Mouse (Mus musculus) neutrophil, adult 5-6 weeks (primary cell): ENCODE data around the gene Mrpl14. TPM values are rescaled to one million over a fixed set of nuclear protein-coding genes. Genes with fewer than 3 reads are reported as not detected.

Source experiments
- ATAC-seq: fragments of 151-379, 151-347 bp; 2 replicates; pipeline ENCODE4 v1.8.0; 2017; ENCODE audit warnings: mild to moderate bottlenecking, moderate TSS enrichment; ENCODE audit not compliant: insufficient number of reproducible peaks, poor library complexity, low FRiP score, severe bottlenecking; ENCODE audit errors: extremely low read depth
- total RNA-seq: library from RNA; stranded (forward); fragments of 200-1000 nt; gene quantifications from 2 replicates; pipeline ENCODE4 v1.2.3, GENCODE M21; 2017

Gene Mrpl14
- 6.4 and 11.4 TPM in 2 replicates for total RNA-seq

- peak; percentile 59 for ATAC-seq
Measured at GRCm38 (mm10) chr17:45686093-45686619, at the start of gene Mrpl14. TSS of gene Mrpl14 (plus strand) at chr17:45686322.

- ATAC-seq, result no peak
Measured at GRCm38 (mm10) chr17:45638596-45639295, 47.4 kb upstream of the Mrpl14 start.

GRCm38 (mm10) chr17:45641981-45642380 lies 44.1 kb upstream of the Mrpl14 start:
- no peak for ATAC-seq

DNA sequence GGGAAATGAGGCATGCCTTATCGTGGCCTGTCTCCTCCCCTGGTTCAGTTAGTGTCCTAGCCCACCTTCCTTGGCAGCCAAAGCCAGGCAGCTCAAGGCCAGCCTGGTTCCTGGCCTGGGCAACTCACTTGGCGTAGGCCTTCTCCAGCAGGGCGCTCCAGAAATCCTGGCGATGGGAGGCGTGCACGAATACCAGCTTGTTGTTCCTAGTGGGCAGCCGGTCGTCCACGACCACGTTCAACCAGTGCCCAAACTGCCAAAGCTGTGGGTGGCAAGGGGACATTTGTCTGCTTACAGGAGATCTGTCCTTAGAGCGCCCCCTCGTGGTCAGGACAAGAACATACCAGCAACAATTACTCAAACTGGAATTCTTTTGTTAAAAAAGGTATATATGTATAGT lies 43.4 kb upstream of the Mrpl14 start:
- 0 out of 2 replicates have a peak, but pooled peaks have one; percentile 30 for ATAC-seq

DNA sequence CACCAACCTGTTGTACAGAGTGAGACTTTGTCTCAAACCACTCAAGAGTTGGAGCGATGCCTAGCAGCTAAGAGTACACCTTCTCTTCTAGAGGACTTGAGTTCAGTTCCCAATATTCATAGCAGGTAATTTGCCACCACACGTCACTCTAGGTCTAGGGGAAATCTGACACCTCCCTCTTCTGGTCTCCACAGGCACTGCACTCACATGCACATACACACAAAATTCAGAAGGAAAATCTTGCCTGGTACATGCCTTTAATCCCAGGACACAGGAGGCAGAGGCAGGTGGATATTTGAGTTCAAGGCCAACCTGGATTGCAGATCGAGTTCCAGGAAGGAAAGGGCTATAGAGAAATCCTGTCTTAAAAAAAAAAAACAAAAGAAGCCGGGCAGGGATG lies 41.9 kb upstream of the Mrpl14 start:
- no peak for ATAC-seq

GRCm38 (mm10) chr17:45653233-45653632 lies 32.9 kb upstream of the Mrpl14 start:
- no peak for ATAC-seq

GRCm38 (mm10) chr17:45655820-45656219 lies 30.3 kb upstream of the Mrpl14 start:
- ATAC-seq, result no peak

GRCm38 (mm10) chr17:45659225-45659624 lies 26.9 kb upstream of the Mrpl14 start, which contains the start of gene Capn11:
TSS of gene Capn11 (minus strand) at chr17:45659325.
- no peak for ATAC-seq

DNA sequence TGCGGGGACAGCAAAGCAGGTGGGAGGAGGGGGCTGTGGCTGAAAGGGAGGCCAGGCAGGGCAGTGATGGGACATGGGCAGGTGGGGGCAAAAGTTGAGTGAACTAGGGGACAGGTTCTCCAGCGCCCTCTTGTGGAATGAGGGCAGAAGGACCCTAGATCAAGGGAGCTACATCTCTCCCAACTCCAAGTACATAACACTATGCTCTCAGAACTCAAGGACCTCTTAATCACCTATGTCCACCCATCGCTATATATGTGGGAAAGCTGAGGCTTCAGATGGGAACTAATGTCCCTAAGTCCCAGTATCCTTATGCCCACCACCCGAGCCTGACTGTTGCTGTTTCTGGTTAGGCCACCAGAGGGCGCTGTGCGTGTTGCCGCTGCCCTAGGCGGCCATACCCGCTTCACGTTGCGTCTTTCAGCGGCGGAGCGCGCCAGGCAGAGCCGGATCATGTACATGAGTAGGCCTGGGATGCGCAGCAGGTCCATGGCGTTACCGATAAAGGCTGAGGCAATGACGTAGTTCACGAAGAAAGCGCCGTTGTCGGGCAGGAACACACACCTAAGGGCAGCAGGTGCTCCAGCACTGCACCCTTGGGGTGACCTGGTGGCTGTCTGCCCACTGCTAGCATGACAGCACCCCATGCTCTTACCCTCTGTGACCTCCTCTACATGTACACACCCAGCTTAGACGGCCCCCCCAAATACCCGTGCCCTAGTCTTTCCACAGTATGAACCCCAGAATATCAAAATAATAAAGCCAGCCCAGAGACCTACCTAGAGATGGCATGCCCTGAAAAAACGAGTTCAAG lies 22.8 kb upstream of the Mrpl14 start:
- ATAC-seq, result peak; percentile 39

GRCm38 (mm10) chr17:45664608-45665007 lies 21.5 kb upstream of the Mrpl14 start:
- no peak for ATAC-seq

DNA sequence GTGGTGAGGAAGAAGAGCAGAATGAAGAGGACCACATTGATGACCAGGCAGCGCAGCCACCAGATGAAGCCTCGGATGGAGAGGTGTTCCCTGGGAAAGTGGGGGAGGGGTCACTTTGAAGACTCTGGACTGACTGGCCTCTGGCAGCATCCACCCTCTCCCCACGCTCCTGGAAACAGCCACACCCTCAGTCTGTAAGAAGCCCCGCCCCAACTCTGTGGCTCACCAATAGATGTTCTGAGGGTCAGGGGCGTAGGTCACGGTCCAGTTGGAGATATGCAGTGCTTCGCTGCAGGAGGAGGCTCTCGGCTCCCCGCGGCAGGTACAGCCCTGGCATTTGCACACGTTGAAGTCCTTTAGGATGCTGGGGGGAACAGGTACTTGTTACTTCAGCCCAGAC lies 20.0 kb upstream of the Mrpl14 start:
- ATAC-seq, result no peak

- ATAC-seq, result no peak
Measured at GRCm38 (mm10) chr17:45667481-45667880, 18.6 kb upstream of the Mrpl14 start.

- no peak for ATAC-seq
Measured at GRCm38 (mm10) chr17:45667986-45668385, 18.1 kb upstream of the Mrpl14 start.

DNA sequence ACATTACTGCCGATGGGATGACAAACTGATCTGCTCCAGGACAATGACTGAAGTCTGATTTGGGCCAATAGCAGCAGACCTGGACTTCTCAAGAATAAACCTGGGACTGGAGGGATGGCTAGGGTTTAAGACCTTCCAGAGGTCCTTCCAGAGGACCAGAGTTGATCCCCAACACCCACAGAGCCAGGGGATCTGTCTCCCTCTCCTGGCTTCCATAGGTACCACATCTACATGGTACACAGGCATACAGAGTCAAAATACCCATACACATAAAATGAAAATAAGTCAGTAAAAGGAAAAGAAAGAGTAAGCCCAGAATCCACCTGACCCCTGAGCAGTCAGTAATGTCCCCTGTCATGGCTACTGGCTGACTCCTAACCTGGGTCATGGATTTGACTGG lies 14.3 kb upstream of the Mrpl14 start:
- no peak for ATAC-seq

DNA sequence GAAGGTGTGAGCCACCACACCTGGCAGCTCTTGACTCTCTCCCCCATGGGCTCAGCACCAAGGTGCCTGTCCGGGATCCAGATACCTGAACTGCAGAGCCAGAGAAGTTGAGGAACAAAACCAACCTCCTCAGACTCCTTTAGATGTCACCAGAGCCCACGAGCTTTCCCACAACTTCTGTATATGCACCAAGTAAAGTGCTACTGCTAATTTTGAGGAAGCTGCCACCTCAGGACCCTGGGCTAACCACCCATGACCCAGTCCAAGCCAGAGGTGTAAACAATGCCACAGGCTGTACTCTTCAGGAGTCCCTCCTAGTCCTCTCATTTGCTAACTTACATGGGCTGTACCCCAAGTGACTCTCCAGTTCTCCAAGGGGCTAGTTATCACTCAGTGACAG lies 13.5 kb upstream of the Mrpl14 start:
- no peak for ATAC-seq

DNA sequence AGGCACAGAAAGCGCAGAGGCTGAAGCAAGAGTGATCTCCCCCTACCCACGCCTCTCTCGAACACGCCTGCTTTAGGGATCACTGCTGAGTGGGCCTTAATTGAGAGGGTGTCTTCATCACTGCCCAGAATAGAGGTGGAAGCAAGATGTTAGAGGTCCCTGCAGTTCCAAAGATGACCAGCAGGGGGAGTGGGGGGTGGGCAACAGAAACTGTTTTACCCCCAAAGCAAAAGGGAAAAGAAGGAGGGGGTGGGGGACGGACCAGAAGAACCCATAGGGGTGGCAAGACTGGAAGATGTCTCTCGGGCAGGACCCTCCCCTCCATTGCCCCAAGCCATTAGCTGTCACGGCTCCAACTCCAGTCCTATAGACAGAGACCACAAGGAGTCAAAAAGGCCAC lies 8.0 kb upstream of the Mrpl14 start:
- ATAC-seq, result no peak

DNA sequence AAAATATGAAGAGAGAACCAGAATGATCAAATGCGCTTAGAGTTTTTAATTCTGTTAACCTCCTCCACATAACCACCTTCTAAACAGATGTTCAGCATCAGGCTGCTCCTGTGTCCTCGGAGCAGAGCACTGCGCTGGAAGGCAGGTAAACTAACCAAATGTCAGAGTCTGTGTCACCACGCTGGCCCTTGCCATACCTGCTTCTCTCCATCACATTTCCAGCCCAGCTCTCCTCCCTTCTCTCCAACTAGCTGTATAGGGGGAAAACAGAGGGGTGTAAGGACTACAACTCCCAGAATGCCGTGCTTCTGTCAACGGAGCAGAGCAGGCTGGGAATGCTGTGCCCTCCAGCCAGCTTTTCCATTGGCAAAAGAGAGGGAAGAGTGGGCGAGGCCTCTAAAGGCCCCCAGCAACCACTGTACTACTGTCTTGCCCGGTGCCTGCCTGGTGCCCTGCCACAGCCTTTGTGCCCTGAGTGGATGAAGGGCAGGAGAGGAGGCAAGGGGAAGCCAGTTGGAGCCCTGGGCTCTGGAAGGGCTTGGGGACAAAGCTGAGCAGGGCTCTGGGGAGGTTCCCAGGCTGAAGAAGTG lies 5.6 kb upstream of the Mrpl14 start:
- no peak for ATAC-seq

DNA sequence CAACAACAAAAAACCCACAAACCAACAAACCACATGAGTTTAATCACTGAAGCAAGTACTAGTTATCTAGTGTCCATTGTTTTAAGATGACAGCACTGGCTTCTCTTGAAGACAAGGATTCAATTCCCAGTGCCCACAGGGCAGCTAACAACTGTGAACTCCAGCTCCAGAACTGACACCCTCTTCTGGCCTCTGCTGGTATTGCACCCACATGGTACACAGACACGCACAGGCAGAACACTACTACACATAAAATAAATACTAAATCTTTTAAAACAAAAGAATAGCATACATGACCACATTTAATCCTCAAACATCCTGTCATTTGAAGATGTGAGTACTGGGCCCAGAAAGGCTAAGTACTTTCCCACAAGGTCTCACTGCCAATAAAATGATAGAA lies 4.5 kb upstream of the Mrpl14 start:
- ATAC-seq, result no peak

GRCm38 (mm10) chr17:45682843-45683242 lies 3.3 kb upstream of the Mrpl14 start:
- ATAC-seq, result no peak

- no peak for ATAC-seq
Measured at GRCm38 (mm10) chr17:45684667-45685131, 1.4 kb upstream of the Mrpl14 start.
